Comparison of ENCODE assay signal across 7 mouse cellular contexts in genomic region chr11:95309510-95310006, GRCm38 (mm10). TPM values are rescaled to one million over a fixed set of nuclear protein-coding genes. Genes with fewer than 3 reads are reported as not detected.
A peak's percentile ranks its signal among the peaks of the same experiment; 100 is the strongest.
DNase-seq lines count a peak whose midpoint lies in the region; ATAC-seq lines count a peak whose summit lies in the region.

No protein-coding gene starts in this region.

- no peaks in the 10 kb centered on the region for H3K9me3 ChIP-seq in embryonic facial prominence, embryonic 11.5 days (replicated peaks; ENCODE audit: control insufficient read depth, low read length)
- H3K9me3 ChIP-seq in limb, embryonic 10.5 days (replicated peaks): no peaks in the 10 kb centered on the region
- no peaks in the 10 kb centered on the region for H3K9me3 ChIP-seq in midbrain, embryonic 13.5 days

- DNase-seq in adrenal gland, postnatal 14 days: peak; percentile 98
- DNase-seq in embryonic facial prominence, embryonic 11.5 days (ENCODE audit: low spot score): peak; percentile 98
- peak; percentile 99 for DNase-seq in kidney, adult 11 months
- peak; percentile 94 for DNase-seq in limb, embryonic 10.5 days (ENCODE audit: low spot score)
- peak; percentile 93 for DNase-seq in spleen, adult 12 weeks (ENCODE audit: low spot score)

- H3K27ac ChIP-seq in embryonic facial prominence, embryonic 11.5 days (replicated peaks; ENCODE audit: low read depth, low read length): peak overlapping the region; percentile 92
- peak overlapping the region; percentile 98 for H3K27ac ChIP-seq in limb, embryonic 10.5 days
- H3K27ac ChIP-seq in midbrain, embryonic 13.5 days: peak overlapping the region; percentile 96

- no peaks in the 10 kb centered on the region; the same call in 1 of the 2 replicates for H3K36me3 ChIP-seq in embryonic facial prominence, embryonic 11.5 days (replicated peaks; ENCODE audit: control insufficient read depth, insufficient read depth, low read depth, low read length)
- H3K36me3 ChIP-seq in limb, embryonic 10.5 days: peaks cover 27% of the 10 kb centered on the region
- peaks cover 10% of the 10 kb centered on the region for H3K36me3 ChIP-seq in midbrain, embryonic 13.5 days

- WGBS in embryonic facial prominence, embryonic 11.5 days: under 1% methylated on average over 37 of the region's 37 CpGs
- under 1% methylated on average over 37 of the region's 37 CpGs for WGBS in limb, embryonic 10.5 days
- WGBS in midbrain, embryonic 13.5 days: under 1% methylated on average over 37 of the region's 37 CpGs

- peak overlapping the region; percentile 58 for H3K4me2 ChIP-seq in embryonic facial prominence, embryonic 11.5 days (ENCODE audit: low read depth, low read length)
- peak overlapping the region; percentile 60 for H3K4me2 ChIP-seq in midbrain, embryonic 13.5 days (replicated peaks)

- H3K4me1 ChIP-seq in embryonic facial prominence, embryonic 11.5 days (ENCODE audit: control insufficient read depth, insufficient read depth, low read length): no peaks in the 10 kb centered on the region
- H3K4me1 ChIP-seq in limb, embryonic 10.5 days: peaks cover 16% of the 10 kb centered on the region
- H3K4me1 ChIP-seq in midbrain, embryonic 13.5 days (replicated peaks): peaks cover 27% of the 10 kb centered on the region

- H3K9ac ChIP-seq in embryonic facial prominence, embryonic 11.5 days (replicated peaks; ENCODE audit: low read length): peak overlapping the region; percentile 94
- H3K9ac ChIP-seq in midbrain, embryonic 13.5 days (replicated peaks): peak overlapping the region; percentile 96

- ATAC-seq in embryonic facial prominence, embryonic 11.5 days (replicated peaks; ENCODE audit: insufficient number of reproducible peaks, low FRiP score, low TSS enrichment, low read depth): peak; percentile 95
- peak; percentile 91 for ATAC-seq in granulocyte monocyte progenitor cell, adult 5-6 weeks (replicated peaks; ENCODE audit: poor library complexity, severe bottlenecking)
- peak; percentile 96 for ATAC-seq in midbrain, embryonic 13.5 days

- peak overlapping the region; percentile 96 for H3K4me3 ChIP-seq in embryonic facial prominence, embryonic 11.5 days (ENCODE audit: low read depth, low read length)
- peak overlapping the region; percentile 90 for H3K4me3 ChIP-seq in limb, embryonic 10.5 days
- H3K4me3 ChIP-seq in midbrain, embryonic 13.5 days (replicated peaks): peak overlapping the region; percentile 93

- no peaks in the 10 kb centered on the region for H3K27me3 ChIP-seq in embryonic facial prominence, embryonic 11.5 days (ENCODE audit: control insufficient read depth, insufficient read depth, low read length)
- no peaks in the 10 kb centered on the region for H3K27me3 ChIP-seq in limb, embryonic 10.5 days (ENCODE audit: low read depth, poor library complexity, severe bottlenecking)
- H3K27me3 ChIP-seq in midbrain, embryonic 13.5 days: no peaks in the 10 kb centered on the region

RNA-seq across cellular contexts. Expression of gene Kat7, which starts 0.5 kb away (rescaled TPM):
- total RNA-seq in adrenal gland, postnatal 14 days (2021): 48.5 and 50.7 TPM in 2 replicates
- 81.9 and 87.9 TPM in 2 replicates for polyA plus RNA-seq in embryonic facial prominence, embryonic 11.5 days (2014; fragmentation: Nextera tagmentation; extraction: Ambion mirVana)
- total RNA-seq in granulocyte monocyte progenitor cell, adult 5-6 weeks (2014; fragmentation: Nextera tagmentation): 75.0 and 78.0 TPM in 2 replicates
- 71.7 and 77.2 TPM in 2 replicates for total RNA-seq in granulocyte monocyte progenitor cell, adult 5-6 weeks (2017)
- 93.9 and 99.0 TPM in 2 replicates for polyA plus RNA-seq in limb, embryonic 10.5 days (2016; fragmentation: Nextera tagmentation; extraction: Ambion mirVana)
- polyA plus RNA-seq in midbrain, embryonic 13.5 days (2015; fragmentation: Nextera tagmentation; extraction: Ambion mirVana): 63.8 and 66.1 TPM in 2 replicates

RNA-seq across cellular contexts. Expression of gene Fam117a, which starts 27.3 kb away (rescaled TPM):
- 20.2 and 21.4 TPM in 2 replicates for total RNA-seq in adrenal gland, postnatal 14 days (2021)
- polyA plus RNA-seq in embryonic facial prominence, embryonic 11.5 days (2014; fragmentation: Nextera tagmentation; extraction: Ambion mirVana): 14.1 and 15.0 TPM in 2 replicates
- 127 and 147 TPM in 2 replicates for total RNA-seq in granulocyte monocyte progenitor cell, adult 5-6 weeks (2014; fragmentation: Nextera tagmentation)
- 90.2 and 90.8 TPM in 2 replicates for total RNA-seq in granulocyte monocyte progenitor cell, adult 5-6 weeks (2017)
- polyA plus RNA-seq in limb, embryonic 10.5 days (2016; fragmentation: Nextera tagmentation; extraction: Ambion mirVana): 12.8 and 15.0 TPM in 2 replicates
- polyA plus RNA-seq in midbrain, embryonic 13.5 days (2015; fragmentation: Nextera tagmentation; extraction: Ambion mirVana): 2.3 and 2.8 TPM in 2 replicates

RNA-seq across cellular contexts. Expression of gene Tac4, which starts 48.2 kb away (rescaled TPM):
- not detected in 2 replicates for total RNA-seq in adrenal gland, postnatal 14 days (2021)
- not detected in 2 replicates for polyA plus RNA-seq in embryonic facial prominence, embryonic 11.5 days (2014; fragmentation: Nextera tagmentation; extraction: Ambion mirVana)
- total RNA-seq in granulocyte monocyte progenitor cell, adult 5-6 weeks (2014; fragmentation: Nextera tagmentation): not detected in 2 replicates
- not detected in 2 replicates for total RNA-seq in granulocyte monocyte progenitor cell, adult 5-6 weeks (2017)
- not detected in 2 replicates for polyA plus RNA-seq in limb, embryonic 10.5 days (2016; fragmentation: Nextera tagmentation; extraction: Ambion mirVana)
- not detected in 2 replicates for polyA plus RNA-seq in midbrain, embryonic 13.5 days (2015; fragmentation: Nextera tagmentation; extraction: Ambion mirVana)

Comparison
In these comparisons a context has a peak if more than half of its experiments do, and no peak if none do; other contexts are left out.
1. Peak in every context shown above with its lines: DNase-seq, ATAC-seq, H3K4me3 ChIP-seq and H3K27ac ChIP-seq.